Mouse (Mus musculus) limb, embryonic 14.5 days (tissue): ENCODE results near the gene Lrrc74a. TPM values are rescaled to one million over a fixed set of nuclear protein-coding genes. Genes with fewer than 3 reads are reported as not detected.

Experiments
- ATAC-seq: fragments of 200-750 bp; cut with Nextera tagmentation; 2 replicates; pipeline ENCODE4 v1.8.0; 2017; ENCODE audit warnings: low read depth, moderate number of reproducible peaks, moderate TSS enrichment; ENCODE audit not compliant: low FRiP score
- DNase-seq: peaks from one replicate; pipeline ENCODE4 v3.0.0-alpha.2; 2015; ENCODE audit warnings: low spot score
- H3K27ac ChIP-seq: fragments of 300-500 bp; sonication (generic); replicated peaks from 2 replicates; pipeline ENCODE4 v1.5.1; 2014; ENCODE audit warnings: low read depth, mild to moderate bottlenecking, low read length, moderate library complexity, mixed read lengths
- H3K27me3 ChIP-seq: fragments of 300-500 bp; sonication (generic); 2 replicates; pipeline ENCODE4 v1.6.1; 2014; ENCODE audit warnings: low read length, mixed read lengths; ENCODE audit not compliant: control insufficient read depth, insufficient read depth
- H3K36me3 ChIP-seq: fragments of 300-500 bp; sonication (generic); 2 replicates; pipeline ENCODE4 v1.6.1; 2014; ENCODE audit warnings: mild to moderate bottlenecking, low read length, moderate library complexity, mixed read lengths; ENCODE audit not compliant: control insufficient read depth, insufficient read depth
- H3K4me1 ChIP-seq: fragments of 300-500 bp; sonication (generic); 2 replicates; pipeline ENCODE4 v1.6.1; 2014; ENCODE audit warnings: antibody characterized with exemption, low read length, mixed read lengths; ENCODE audit not compliant: control insufficient read depth, insufficient read depth
- H3K4me2 ChIP-seq: fragments of 300-500 bp; sonication (generic); replicated peaks from 2 replicates; pipeline ENCODE4 v1.6.1; 2014; ENCODE audit warnings: low read depth, mild to moderate bottlenecking, low read length, moderate library complexity; ENCODE audit not compliant: severe bottlenecking
- H3K4me3 ChIP-seq: fragments of 300-500 bp; sonication (generic); replicated peaks from 2 replicates; pipeline ENCODE4 v1.5.1; 2014; ENCODE audit warnings: low read length
- H3K9ac ChIP-seq: fragments of 300-500 bp; sonication (generic); 2 replicates; pipeline ENCODE4 v1.6.1; 2014; ENCODE audit warnings: mild to moderate bottlenecking, low read depth, low read length, moderate library complexity; ENCODE audit not compliant: severe bottlenecking
- H3K9me3 ChIP-seq: fragments of 300-500 bp; sonication (generic); 2 replicates; pipeline ENCODE4 v1.6.1; 2016; ENCODE audit warnings: low read length; ENCODE audit not compliant: control insufficient read depth
- POLR2A ChIP-seq: fragments of 200-500 bp; IDR thresholded peaks from 2 replicates; pipeline ENCODE4 v1.8.0; 2012; ENCODE audit warnings: inconsistent platforms, mild to moderate bottlenecking, moderate library complexity, borderline replicate concordance; ENCODE audit not compliant: insufficient read depth, insufficient read length; ENCODE audit errors: extremely low read depth
- WGBS: fragments of 180-500 bp; shearing (Covaris S2); extraction: QIAGEN DNeasy Blood & Tissue Kit; methylation state at CpG from one replicate; pipeline ENCODE4 v1.1.7; 2014; 5-methylcytosine and 5-hydroxymethylcytosine counted together
- polyA plus RNA-seq, 2 experiments: library from polyadenylated mRNA; depleted of rRNA in 1 of 2; stranded (reverse) in 1 of 2; unstranded in 1 of 2; fragments of >200 nt; fragmentation: Nextera tagmentation in 1 of 2; extraction: Ambion mirVana in 1 of 2; gene quantifications; 2 replicates each; pipeline versions ENCODE4 v1.2.1 to v1.2.3; 2012 to 2014

Lrrc74a gene
- polyA plus RNA-seq, 2 experiments = not detected

DNA sequence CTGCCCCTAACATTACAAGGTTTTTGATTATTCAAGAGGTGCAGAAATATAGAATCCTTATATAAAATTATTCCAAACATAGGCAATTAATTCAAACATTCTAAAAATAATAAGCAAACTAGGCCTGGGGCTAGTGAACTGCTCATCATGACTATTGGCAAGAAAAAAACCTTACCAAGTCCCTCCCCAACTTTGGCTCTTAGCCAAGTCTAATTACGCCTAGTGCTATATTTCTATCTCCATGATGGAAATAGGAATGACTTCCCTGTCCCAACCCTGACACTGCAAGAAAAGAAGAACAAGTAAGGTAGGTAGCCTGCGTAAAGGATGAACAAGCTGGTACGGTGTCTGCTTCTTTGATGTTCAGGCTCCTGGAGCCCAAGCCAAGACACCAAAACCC, 31.5 kb upstream of the Lrrc74a start:
- Histone ChIP-seq H3K27ac (no peak overlapping the region), H3K4me1 (no peaks in the 10 kb centered on the region; the same call in 1 of the 2 replicates), H3K9ac (no peak overlapping the region), H3K4me2 (no peak overlapping the region), H3K27me3 (no peaks in the 10 kb centered on the region), H3K9me3 (no peaks in the 10 kb centered on the region), H3K36me3 (0 out of 2 replicates have a peak, but pooled peaks cover 4% of the 10 kb centered on the region), H3K4me3 (no peak overlapping the region)
- 87% methylated on average over 3 of the region's 3 CpGs for WGBS
- no peak for TF ChIP-seq POLR2A
- DNase-seq (no peak), ATAC-seq (no peak)

DNA sequence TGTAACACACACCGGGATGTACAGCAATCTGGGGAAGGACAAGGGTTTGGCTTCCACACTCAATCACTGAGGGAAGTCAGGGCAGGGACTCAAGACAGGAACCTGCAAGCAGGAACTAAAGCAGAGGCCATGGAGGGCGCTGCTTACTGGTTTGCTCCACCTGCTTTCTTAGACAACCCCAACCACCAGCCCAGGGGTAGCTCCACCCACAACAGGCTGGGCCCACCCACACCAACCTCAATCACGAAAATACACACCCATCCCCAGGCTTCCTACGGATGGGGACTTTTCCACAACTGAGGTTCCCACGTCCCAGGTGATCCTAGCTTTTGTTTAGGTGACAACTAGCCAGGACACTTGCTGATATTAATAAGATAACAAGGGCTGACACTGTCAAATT, 28.3 kb upstream of the Lrrc74a start:
- Histone ChIP-seq H3K9me3 (no peaks in the 10 kb centered on the region), H3K27ac (no peak overlapping the region), H3K4me1 (no peaks in the 10 kb centered on the region), H3K27me3 (no peaks in the 10 kb centered on the region), H3K4me2 (no peak overlapping the region), H3K36me3 (0 out of 2 replicates have a peak, but pooled peaks cover 4% of the 10 kb centered on the region), H3K9ac (no peak overlapping the region), H3K4me3 (no peak overlapping the region)
- WGBS = 76% methylated on average over 5 of the region's 5 CpGs
- DNase-seq (no peak), ATAC-seq (no peak)
- TF ChIP-seq POLR2A = no peak

DNA sequence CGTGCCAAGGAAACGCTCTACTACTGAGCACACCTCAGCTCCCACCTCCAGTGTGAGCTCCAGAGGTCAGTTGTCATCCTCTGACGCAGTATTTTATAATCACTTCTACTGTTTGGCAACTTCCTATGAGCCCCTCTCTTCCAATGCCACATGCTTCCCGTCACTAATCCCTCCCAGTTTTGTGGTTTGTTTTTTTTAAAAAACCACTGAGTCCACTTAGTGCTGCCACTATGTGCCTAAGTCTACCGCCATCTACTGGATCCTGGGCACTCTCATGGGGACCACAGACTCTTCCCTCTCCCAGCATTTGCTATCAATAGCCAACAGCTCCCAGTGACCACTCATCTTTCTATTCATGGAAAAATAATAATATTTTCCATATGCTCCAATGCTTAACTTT, 20.1 kb upstream of the Lrrc74a start:
- Histone ChIP-seq H3K4me2 (no peak overlapping the region), H3K4me3 (no peak overlapping the region), H3K27me3 (no peaks in the 10 kb centered on the region), H3K27ac (no peak overlapping the region), H3K4me1 (no peaks in the 10 kb centered on the region), H3K9me3 (no peaks in the 10 kb centered on the region), H3K36me3 (peaks cover 12% of the 10 kb centered on the region), H3K9ac (no peak overlapping the region)
- DNase-seq = no peak
- ATAC-seq = no peak
- WGBS = 74% methylated on average over 5 of the region's 5 CpGs
- no peak for TF ChIP-seq POLR2A

DNA sequence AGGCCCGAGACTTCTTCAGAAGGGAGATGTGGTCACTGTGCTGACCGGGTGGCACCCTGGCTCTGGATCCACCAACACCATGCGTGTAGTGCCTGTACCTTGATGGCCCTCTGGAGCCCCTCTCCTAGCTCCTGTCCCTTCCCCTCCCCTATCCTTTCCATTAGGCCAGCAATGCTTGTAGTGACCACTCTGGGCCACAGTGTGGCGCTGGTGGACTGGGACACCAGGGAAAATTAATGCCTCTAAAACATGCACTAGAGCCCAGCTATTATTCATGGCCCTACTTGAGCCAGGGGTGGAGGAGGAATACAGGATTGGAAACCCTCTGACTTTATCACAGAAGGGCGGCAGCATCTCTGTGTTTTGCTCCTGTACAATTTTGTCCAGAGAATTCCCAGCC, 18.8 kb upstream of the Lrrc74a start:
- DNase-seq (no peak), ATAC-seq (no peak)
- H3K4me1 ChIP-seq = peaks cover 6% of the 10 kb centered on the region; the same call in 1 of the 2 replicates
- no peaks in the 10 kb centered on the region for H3K27me3 ChIP-seq
- TF ChIP-seq POLR2A = no peak
- no peak overlapping the region for H3K27ac ChIP-seq
- H3K9me3 ChIP-seq = no peaks in the 10 kb centered on the region
- H3K9ac ChIP-seq = no peak overlapping the region
- peaks cover 12% of the 10 kb centered on the region for H3K36me3 ChIP-seq
- H3K4me3 ChIP-seq = no peak overlapping the region
- H3K4me2 ChIP-seq = no peak overlapping the region
- WGBS = 52% methylated on average over 5 of the region's 5 CpGs

DNA sequence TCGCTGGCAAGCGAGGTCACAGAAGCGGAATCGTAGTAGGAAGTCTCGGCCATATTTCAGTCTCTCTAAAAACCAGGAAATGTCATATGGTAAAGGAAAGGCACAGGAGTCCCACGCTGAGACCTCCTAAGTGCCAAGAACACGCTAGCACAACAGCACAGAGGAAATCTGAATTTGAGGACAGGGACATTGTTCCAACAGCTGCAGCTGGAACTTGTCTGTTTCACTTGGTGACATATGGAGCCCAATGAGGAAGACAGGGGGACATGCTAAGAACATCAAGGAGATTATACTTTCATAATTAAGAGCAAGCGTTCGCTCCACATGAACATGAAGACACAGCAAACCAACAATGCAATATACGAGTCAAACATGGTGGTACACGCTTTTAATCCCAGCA, 17.2 kb upstream of the Lrrc74a start:
- H3K27ac ChIP-seq = no peak overlapping the region
- DNase-seq (no peak), ATAC-seq (no peak)
- H3K36me3 ChIP-seq = peaks cover 16% of the 10 kb centered on the region
- TF ChIP-seq POLR2A = no peak
- H3K27me3 ChIP-seq = no peaks in the 10 kb centered on the region
- no peak overlapping the region for H3K4me2 ChIP-seq
- H3K4me1 ChIP-seq = peaks cover 6% of the 10 kb centered on the region; the same call in 1 of the 2 replicates
- H3K9ac ChIP-seq = no peak overlapping the region
- WGBS = 91% methylated on average over 11 of the region's 11 CpGs
- no peak overlapping the region for H3K4me3 ChIP-seq
- H3K9me3 ChIP-seq = no peaks in the 10 kb centered on the region

DNA sequence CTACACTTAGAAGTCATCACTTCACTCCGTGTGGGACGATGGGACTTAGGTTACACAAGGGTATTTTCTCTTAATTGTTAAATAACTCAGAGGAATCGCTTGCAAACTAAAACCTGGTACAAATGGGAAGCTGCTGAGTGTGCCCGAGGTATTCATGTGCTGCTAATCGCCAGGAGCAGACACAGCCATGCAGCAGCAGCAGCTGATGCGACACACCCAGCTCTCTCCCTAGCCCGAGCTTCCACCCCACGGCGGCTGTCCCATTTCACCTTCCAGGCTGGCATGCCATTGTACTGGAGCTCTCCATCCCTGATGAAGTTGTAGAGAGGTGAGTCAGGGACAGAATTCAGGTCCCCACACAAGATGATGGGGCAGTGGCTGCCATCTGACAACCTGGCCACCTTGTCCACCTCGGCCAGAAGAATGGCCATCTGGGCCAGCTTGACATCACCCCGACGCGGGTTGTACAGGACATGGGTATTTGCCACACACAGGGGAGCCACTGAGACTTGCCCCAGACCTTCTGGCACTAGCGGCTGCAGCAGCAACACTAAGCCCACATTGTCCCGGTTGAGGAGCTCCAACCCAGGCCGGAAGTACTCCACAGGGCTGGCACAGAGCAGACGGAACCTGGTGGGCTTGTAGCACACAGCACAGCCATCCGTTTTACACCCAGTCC, 14.1 kb upstream of the Lrrc74a start:
- Histone ChIP-seq H3K9ac (no peak overlapping the region; the same call in 1 of the 2 replicates), H3K27ac (no peak overlapping the region; the same call in 1 of the 2 replicates), H3K4me2 (no peak overlapping the region), H3K36me3 (peaks cover 15% of the 10 kb centered on the region), H3K4me3 (no peak overlapping the region), H3K4me1 (peaks cover 6% of the 10 kb centered on the region; the same call in 1 of the 2 replicates), H3K9me3 (no peaks in the 10 kb centered on the region), H3K27me3 (no peaks in the 10 kb centered on the region)
- WGBS = 63% methylated on average over 18 of the region's 18 CpGs
- ATAC-seq (no peak), DNase-seq (no peak)
- no peak for TF ChIP-seq POLR2A
